Mouse (Mus musculus) spleen, embryonic (tissue): Measurements from ENCODE around the gene Shld2.

Experiments
- CTCF ChIA-PET: fragments of 350-600 bp; sonication (Branson Sonifier 250); formaldehyde crosslinking; loops from one replicate; lab custom pipeline; 2022; lab: Charles Lee

The Shld2 gene

DNA sequence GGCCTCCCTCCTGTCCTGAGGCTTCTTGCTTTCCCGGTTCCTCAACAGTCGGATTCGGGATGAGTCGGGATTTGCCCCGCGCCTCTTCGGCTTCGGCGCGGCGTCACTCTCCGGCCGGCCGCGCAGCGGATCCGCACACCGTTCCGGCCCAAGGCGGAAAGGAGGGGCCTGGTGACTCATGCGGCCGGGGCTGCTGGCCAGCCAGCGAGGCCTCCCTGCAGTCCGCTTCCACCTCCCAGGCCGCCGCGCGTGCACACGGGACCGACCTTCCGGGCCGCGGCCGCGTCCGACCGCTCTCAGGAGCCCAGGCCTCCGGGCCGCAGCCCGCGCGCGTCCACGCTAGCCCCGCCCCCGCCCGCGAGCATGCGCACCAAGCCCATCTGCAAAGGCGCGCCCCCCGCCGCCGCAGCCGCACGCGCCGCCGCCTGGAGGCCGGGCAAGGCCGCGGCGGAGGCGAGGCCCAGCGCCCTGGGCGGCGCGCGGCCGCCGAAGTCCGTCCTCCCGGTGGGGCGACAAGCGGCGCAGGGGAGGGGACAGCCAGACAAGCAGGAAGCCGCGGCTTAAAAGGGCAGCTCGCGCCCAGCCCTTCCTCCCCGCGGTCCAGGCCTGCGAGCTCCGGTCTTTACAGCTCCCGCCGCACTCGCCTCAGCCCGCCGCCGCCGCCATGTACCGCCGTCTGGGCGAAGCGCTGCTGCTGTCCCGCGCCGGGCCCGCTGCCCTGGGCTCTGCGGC lies at the start of gene Shld2, which contains the start of gene Glud1:
Gene Shld2 (minus strand): TSS at position 260 of the 732 bp plus-strand sequence.
Gene Glud1 (plus strand): TSS at position 494 of the 732 bp plus-strand sequence.
- CTCF ChIA-PET = no interaction called here

DNA sequence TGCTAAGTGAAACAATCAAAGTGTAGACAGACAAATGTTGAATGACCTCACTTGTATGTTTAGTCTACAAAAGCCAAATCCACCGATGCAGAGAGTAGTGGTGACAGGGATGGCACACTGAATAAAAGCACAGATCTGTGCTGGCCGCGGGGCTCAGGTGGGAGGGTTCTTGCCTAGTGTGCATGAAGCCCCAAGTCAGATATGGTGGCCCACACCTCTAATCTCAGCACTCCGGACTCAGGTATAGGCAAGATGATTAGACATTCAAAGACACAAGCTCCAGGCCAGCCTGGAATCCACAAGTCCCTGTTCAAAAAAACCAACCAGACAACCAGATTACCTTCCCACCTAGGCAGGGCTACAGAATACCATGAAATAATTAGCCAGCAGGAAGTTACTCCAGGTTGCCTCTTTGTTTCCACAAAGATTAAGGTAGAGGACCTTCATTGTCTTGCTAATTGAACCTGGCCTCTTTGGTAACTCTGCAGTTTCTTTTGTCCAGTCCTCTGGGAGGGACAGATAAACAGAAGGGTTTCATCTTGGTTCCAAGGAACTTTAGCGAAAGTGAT lies 49.5 kb upstream of the Shld2 start:
- CTCF ChIA-PET = no interaction called here

DNA sequence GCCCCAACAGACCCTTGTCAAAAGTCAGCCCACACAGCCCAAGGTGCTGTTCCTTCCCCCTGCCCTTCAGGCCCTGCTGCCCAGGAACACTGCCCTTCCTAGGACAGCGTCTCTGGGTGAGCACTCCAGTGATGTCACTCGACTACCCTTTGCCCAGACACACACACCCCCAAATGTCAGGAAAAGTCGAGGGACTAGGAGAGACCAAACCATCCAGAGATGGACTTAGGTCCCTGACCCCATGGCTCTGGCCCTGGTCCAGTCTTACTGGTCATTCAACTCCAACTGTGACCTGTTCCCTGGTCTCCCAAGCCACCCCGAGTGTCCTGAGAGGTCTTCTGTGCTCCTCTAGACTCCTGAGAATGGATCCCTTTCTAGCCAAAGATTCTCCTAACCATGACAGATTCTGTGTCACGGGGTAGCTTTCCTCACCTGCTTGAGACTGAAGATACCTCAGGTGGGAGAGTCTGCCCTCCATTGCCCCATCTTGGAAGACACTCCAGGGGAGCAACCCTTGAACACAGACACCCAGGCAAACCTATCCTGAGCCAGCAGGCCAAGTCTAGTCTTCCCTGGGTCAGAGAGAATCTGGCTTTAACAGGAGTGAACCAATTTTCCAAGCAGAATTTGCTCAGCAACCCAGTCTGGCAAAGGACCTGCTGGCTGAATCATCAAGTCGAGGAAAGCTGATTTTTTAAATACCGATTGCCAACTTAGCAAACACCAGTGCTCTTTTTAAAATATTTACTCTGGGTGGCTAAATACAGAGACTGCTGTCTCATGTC lies 47.6 kb upstream of the Shld2 start:
- CTCF ChIA-PET = no interaction called here

DNA sequence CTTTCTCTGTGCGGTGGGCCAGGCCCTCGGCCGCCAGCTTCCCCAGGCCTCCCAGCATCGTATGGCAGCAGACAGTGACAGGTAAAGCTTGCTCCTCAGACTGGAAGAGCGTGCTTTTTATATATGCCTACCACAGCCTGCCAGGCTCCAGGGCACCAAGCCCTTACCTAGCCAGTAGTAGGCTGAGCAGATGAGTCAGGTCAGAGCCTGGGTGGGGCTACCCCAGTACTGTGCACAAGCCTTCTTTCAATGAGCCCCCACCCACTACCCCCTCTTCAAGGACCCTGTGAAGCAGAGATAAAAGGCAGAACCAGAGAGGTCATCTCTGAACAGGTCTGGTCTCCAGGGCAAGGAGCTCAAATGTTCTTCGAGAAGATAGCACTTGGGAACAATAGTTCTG lies 45.0 kb upstream of the Shld2 start, which contains the start of gene Fam25c:
Gene Fam25c (minus strand): TSS at position 133 of the 400 bp plus-strand sequence.
- CTCF ChIA-PET = no interaction called here

DNA sequence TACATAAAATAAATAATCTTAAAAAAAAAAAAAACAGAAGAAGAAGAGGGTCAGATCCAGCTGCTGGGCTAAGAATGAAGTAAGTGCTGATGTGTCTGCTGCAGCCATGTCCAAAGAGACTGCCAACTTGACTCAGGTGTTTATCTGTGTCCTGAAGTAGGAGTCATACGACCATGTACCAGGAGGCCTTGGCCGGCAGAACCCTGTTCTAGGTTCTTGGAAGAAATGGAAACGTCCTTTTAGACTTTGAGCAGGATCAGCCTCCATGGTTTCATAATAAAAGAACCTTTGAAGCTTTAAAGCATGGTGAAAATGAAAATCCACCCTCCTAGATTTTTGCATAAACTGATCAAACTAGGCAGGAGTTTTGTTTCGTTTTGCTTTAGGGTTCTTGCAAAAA lies 44.2 kb upstream of the Shld2 start:
- CTCF ChIA-PET = no interaction called here

DNA sequence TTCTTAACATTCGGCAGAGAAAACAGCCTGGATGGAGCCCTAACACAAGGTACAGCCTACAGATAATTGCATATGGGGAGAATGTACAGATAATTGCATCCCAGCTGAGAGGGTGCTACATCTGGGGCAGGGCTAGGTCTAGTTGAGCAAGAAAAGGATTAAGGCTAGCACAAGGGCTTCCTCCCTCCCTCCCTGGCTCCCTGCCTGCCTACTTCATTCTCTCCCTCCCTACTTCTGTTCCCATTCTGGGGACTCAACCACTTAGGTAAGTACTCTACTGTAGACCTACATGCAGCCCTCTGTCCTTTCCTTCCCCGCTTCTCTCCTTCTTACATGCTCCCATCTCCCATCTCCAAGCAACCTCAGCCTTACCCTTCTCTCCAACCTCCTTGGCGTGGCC lies 43.0 kb upstream of the Shld2 start:
- CTCF ChIA-PET = no interaction called here

DNA sequence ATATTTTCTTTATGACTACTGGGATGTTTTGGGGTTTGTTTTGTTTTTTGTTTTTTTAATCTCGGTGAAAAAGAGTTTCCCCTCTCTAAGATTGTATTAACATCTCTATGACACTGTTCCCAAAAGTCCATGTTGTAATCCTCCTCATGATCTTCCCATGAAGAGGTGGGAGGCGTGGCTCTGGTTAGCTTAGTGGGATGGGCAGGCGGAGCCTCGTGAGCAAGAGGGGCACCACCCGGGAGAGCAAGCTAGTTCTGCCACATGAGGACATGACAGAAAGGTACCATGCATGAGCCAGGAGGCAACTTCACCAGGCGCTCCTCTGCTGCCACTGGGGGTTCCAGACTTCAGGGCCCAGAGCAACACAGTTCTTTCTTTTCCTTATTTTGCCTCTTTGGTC lies 42.2 kb upstream of the Shld2 start:
- CTCF ChIA-PET = no interaction called here

DNA sequence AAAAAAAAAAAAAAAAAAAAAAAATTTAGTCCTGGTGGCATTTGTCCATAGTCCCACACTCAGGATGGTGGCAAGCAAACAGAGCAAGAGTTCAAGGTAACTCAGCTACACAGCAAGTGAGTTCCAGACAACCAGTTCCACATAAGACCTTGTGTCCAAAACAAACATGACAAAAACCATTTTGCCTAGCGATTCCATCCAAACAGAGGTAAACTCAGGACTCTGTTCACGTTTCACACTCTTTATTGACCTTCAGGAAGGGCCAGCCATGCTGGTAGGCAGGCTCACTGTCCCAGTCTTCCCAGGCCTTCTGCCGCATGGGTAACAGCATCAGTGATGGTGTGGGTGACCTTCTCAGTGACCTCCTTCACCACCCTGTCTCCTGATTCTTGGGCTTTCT lies 41.4 kb upstream of the Shld2 start:
- CTCF ChIA-PET = no interaction called here

DNA sequence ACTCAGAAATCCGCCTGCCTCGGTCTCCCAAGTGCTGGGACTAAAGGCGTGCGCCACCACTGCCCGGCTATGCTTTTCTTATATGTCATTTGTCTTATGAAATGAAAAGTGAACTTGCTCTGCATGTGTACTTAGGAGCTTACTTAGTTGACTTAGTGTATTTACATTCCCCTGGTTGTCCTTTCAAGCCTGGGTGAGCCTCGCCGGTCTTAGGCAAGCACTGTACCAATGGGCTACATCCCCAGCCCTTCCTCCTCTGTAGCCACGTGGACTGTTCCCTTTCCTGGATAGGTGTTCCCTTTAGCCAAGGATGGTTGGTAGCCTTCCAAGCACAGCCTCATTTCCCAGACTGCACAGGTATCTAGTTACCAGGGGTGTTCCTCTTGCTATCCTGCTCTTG lies 38.7 kb upstream of the Shld2 start:
- CTCF ChIA-PET = no interaction called here

DNA sequence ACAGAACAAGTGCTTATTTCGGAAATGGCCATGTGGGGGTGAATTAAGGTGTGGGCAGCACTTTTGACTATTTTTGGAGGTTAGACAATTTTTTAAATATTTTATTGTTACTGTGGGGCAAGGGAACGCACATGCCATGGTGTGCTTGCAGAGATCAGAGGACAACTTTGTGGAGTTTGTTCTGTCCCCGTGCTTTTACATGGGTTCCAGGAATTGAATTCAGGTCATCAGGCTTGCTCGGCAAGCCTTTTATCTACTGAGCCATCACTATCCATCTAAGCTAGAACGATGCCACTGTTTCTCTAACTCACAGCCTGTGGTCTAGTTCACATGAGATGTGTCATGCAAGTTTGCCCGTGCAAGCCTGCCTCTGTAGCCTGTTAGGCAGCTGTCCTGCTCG lies 38.0 kb upstream of the Shld2 start:
- CTCF ChIA-PET = no interaction called here

DNA sequence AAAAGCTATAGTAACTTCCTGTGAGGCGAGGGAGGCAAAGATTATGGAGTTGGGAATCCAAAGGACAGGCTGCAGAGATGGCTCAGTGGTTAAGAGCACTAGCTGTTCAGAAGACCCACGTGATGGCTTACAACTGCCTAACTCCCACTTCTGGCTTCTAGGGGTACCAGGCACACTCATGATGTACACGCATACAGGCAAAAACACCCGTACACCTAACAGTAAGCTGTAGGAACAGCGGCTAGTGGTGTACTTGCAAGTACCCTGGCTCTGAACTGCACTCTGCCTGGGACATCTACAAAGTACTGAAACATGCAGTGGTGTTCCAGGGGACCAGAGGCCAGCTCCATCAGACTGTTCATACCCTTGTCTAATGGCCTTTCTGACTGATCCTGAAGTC lies 36.8 kb upstream of the Shld2 start:
- CTCF ChIA-PET = interaction anchor here (0.6 to 0.7 kb wide), 2 partner anchors 47 to 284 kb away, joined by 3 to 13 read pairs; no protein-coding TSS in a partner anchor

DNA sequence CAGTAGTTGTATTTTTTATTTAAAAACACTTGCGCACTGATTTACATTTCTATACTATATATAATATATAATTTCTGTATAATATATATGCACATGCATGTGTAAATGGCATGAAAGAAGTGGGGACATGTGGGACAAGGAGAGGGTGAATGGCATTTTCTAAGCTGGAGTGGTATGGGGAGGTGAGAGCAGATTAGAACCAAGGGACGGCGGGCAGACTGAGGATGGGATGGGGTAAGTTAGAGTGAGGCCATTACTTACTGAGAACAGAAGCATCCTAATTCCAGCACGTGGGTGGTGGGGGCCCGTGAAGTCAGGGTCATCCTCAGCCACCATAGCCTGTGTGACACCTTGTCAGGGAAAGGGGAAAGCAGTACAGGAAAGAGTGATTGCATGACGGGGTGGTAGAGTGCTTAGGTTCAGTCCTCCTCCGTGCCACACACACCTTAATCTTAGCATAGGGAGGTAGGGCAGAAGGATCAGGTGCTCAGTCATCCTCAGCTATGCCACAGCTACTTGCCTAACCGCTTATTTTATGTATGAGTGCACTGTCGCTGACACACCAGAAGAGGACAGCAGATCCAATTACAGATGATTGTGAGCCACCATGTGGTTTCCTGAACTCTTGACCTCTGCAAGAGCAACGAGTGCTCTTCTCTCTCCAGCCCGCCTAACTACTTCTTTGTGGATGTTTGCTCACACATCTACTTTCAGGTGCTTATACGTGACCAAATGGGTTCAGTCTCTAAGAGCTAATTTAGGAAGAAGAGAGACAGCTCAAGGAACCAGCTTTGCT lies 35.7 kb upstream of the Shld2 start:
- CTCF ChIA-PET = interaction anchor here (0.7 kb wide), 1 partner anchor 285 kb away, joined by 13 read pairs; no protein-coding TSS in a partner anchor

DNA sequence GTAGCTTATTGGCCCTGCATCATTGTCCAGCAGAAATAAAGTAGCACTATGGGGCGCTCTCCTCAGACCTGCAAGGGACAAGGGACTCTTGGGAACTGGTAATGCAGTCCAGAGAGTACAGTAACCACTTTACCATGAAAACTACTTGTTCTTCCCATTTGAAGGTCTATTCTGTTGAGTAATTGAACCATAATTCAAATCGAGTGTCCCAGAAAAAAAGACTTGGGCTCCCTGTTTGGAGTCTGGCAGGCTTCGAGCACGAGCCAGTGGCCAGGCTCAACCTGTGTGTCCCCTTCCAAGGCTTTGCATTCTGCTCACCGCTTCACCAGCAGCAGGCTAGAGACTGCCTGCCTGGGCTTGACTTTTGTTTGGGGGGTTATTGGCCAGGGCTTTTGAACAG lies 34.1 kb upstream of the Shld2 start:
- CTCF ChIA-PET = no interaction called here

DNA sequence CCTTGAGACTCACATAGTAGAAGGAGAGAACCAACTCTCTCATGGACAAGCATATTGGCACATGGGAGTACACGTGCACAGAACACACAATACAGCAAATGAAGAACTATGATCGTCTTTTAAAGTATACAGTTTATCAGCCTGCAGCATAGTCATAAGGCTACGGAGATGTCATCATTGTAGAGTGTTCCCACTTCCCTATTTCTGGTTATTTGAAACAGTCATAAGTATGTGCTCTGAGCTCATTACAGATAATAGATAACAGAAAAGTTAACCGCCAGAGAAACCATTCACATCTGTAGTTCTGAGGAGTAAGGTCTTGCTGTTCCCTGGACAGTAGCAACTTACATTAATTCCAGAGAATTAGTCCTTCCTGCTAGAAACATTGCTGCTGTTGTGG lies 32.8 kb upstream of the Shld2 start:
- CTCF ChIA-PET = no interaction called here

DNA sequence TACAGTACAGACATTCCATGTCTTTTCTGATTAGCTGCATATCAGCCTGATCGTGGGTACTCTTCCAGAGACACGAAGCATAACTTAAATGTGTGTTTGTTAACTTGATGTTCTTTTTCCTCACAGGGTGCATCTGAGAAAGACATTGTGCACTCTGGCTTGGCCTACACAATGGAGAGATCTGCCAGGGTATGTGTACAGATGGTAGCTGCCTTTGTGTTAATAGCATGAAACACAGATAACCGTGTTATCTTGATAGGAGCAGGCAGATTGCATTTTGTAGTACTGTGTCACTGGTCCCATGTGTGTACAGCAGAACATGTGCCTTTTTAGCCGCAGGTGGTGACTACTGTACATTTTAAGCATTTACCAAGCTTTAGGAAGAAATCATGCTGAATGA lies 31.7 kb upstream of the Shld2 start:
- CTCF ChIA-PET = no interaction called here

DNA sequence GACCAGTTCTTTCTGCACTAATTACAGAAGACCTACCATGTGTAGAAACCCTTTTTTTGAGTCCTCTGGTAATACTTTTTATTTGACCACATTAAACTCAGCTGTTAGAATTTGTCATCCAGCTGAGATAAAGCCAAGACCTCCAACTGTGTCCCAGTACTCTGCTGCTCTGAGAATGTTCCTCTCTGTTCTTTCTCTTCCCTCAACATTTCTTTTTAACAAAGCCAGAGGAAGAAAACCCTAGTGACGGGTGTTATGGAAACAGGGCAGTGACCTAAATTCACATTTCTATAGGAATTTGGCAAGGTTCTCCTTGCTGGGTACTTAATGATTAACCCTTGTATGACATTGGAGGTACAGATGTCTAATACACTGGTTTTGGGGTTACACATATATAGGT lies 29.2 kb upstream of the Shld2 start:
- CTCF ChIA-PET = no interaction called here

DNA sequence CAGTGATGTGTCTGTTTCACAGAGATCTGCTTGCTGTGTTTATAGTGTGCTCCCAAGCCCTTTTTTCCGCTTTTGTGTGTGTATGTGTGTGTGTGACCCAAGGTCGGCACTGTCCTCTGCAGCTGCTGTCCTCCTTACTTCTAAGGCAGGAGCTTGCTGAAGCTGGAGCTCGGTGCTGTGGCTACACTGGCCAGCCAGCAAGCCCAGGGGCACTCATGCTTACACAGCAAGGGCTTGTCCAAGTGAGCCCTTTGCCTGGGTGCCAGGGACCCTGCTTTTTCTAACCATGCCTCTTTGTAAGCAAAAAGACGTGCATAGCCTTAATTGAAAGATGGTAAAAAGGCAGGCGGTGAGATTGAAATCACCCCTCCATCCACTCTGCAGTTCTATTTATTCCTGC lies 22.2 kb upstream of the Shld2 start:
- CTCF ChIA-PET = no interaction called here

DNA sequence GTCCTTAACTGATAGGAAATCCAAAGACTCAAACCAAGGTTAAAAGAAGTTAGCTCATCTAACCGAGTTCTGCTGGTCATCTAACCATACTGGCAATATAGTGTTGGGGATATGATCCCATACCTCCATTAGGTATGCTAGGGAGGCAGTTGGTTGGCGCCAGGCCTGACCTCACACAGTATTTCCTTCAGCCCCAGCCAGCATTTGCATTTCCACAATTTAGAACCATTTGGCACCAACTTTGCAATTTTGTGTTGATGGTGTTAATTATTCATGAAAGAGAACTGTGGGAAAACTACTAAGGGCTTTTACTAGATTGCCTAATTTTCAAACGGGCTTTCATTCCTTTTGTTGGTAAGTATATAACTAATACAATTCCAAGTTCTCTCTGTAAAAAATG lies 21.6 kb upstream of the Shld2 start:
- CTCF ChIA-PET = no interaction called here

DNA sequence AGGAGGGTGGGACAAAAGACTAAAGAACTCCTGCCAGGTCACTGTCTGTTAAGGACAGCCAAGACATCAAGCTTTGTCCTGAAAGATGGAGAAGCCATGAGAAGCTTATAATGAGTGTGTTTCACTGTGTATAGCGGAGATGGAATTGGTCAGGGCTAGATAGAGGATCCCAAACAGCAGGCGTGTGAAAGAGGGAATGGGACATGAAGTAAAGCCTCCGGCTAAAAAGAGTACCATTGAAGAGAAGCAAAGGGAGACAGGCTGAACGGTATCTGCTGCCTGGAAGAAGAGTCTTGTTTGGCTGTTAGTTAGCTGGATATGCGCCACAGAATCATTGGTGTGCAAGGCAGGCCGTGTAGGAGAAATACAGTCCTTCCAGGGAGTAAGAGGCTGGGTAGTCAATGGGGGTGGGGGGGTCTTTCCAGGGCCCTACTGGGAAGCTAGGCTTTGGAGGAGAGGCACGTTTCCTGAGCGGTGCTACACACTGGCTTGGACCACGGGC lies 20.4 kb upstream of the Shld2 start:
- CTCF ChIA-PET = no interaction called here

DNA sequence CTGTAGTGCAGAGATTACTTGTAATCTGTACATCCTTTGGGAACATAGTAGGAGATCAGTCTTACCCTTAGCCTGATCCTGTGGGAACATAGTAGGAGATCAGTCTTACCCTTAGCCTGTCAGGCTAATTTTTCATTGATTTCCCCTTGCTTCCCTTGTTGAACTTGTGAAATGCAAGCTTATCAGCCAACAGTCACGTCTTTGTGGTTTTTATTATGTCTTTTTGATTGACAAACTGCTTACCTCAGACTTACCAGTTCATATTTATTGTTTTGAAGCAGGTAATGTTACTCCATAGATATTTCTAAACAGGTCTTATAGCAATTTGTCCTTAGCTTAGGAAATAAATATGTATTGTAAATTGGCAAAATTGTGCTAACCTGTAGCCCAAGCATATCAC lies 17.3 kb upstream of the Shld2 start:
- CTCF ChIA-PET = no interaction called here

DNA sequence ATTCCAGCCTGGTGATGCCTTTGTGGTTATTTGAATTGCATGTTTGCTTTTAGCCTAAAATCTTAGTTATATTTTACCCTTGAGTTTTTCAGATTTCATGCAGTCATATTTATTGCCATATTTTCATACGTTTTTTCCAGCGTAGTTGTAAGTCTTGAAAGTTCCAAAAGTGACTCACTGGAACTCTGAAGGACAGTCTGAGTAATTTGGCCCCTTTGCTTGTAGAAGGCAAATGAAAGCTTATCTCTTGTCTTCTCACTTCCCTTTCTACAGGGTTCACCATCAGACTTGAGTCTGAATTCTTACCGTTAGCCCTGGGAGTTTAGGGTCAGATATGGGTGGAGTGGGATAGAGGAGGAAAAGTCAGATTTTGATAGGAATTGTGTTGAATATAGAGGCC lies 16.3 kb upstream of the Shld2 start:
- CTCF ChIA-PET = no interaction called here
